Mouse (Mus musculus) heart, postnatal 36 days (tissue): ENCODE results near the gene Eif5. TPM values are rescaled to one million over a fixed set of nuclear protein-coding genes. Genes with fewer than 3 reads are reported as not detected.
"Not testable (repeated sequence)": the region's sequence is repeated elsewhere in the genome, so short reads cannot be mapped to it uniquely, and the experiment has no call there.

Source experiments
- DNase-seq, 2 experiments: peaks; one replicate each; pipeline ENCODE4 v3.0.0; 2021 to 2022
- intact Hi-C: fragments of 180-260 bp; cut with DNase I; formaldehyde crosslinking; loops from one replicate; pipeline ENCODE4 v1.15.1; 2025
- total RNA-seq, 2 experiments: library from RNA; stranded (reverse); gene quantifications; 2 replicates each; pipeline ENCODE4 v1.2.3; 2021

Gene Eif5
- total RNA-seq, 2 experiments from 2014 or later, result 130 to 152 TPM

GRCm38 (mm10) chr12:111520994-111521393, 16.8 kb upstream of the Eif5 start:
- intact Hi-C loops, result no loop called here
- no peak for DNase-seq

- intact Hi-C loops, result no loop called here
- no peak for DNase-seq
Measured at GRCm38 (mm10) chr12:111524469-111524868, 13.3 kb upstream of the Eif5 start.

- intact Hi-C loops, result no loop called here
- DNase-seq, result no peak
Measured at GRCm38 (mm10) chr12:111524883-111525282, 12.9 kb upstream of the Eif5 start.

- no peak for DNase-seq
- intact Hi-C loops, result no loop called here
Measured at GRCm38 (mm10) chr12:111527643-111528281, 10.1 kb upstream of the Eif5 start.

- intact Hi-C loops, result no loop called here
Measured at GRCm38 (mm10) chr12:111529192-111529591, 8.6 kb upstream of the Eif5 start.

GRCm38 (mm10) chr12:111533096-111533794, 4.6 kb upstream of the Eif5 start:
- no peak for DNase-seq

More at GRCm38 (mm10) chr12:111529192-111529591, 8.6 kb upstream of the Eif5 start:
- DNase-seq, result no peak

GRCm38 (mm10) chr12:111535281-111535680, 2.5 kb upstream of the Eif5 start:
- intact Hi-C loops, result no loop called here
- DNase-seq, result no peak

More at GRCm38 (mm10) chr12:111533096-111533794, 4.6 kb upstream of the Eif5 start:
- intact Hi-C loops, result no loop called here

- no peak for DNase-seq
- intact Hi-C loops, result no loop called here
Measured at GRCm38 (mm10) chr12:111535762-111536161, 2.1 kb upstream of the Eif5 start.

- intact Hi-C loops, result no loop called here
- no peak for DNase-seq
Measured at GRCm38 (mm10) chr12:111536746-111537145, 1.1 kb upstream of the Eif5 start.

- intact Hi-C loops, result no loop called here
Measured at GRCm38 (mm10) chr12:111537341-111537740, 475 bp upstream of the Eif5 start.

GRCm38 (mm10) chr12:111538292-111539040, 650 bp downstream of the Eif5 start:
- intact Hi-C loops, result loop anchor here (2.0 kb wide), 1 partner anchor 36 kb away; the partner anchor contains the start of gene Mark3
- peak; percentile 84 to 88 for DNase-seq

More at GRCm38 (mm10) chr12:111537341-111537740, 475 bp upstream of the Eif5 start:
- DNase-seq, result no peak

- intact Hi-C loops, result loop anchor here (2.0 kb wide), 1 partner anchor 36 kb away; the partner anchor contains the start of gene Mark3
- DNase-seq, result no peak
Measured at GRCm38 (mm10) chr12:111539041-111539345, 1.2 kb downstream of the Eif5 start.

- no peak for DNase-seq
- intact Hi-C loops, result no loop called here
Measured at GRCm38 (mm10) chr12:111547070-111547469, 9.3 kb downstream of the Eif5 start.

GRCm38 (mm10) chr12:111548555-111549289, 10.9 kb downstream of the Eif5 start:
- no peak for DNase-seq
- intact Hi-C loops, result no loop called here

- intact Hi-C loops, result loop anchor here (5.0 kb wide), 1 partner anchor 97 kb away; no protein-coding TSS in a partner anchor
- DNase-seq, result no peak
Measured at GRCm38 (mm10) chr12:111550679-111551078, 12.9 kb downstream of the Eif5 start.

- DNase-seq, result no peak
- intact Hi-C loops, result loop anchor here (5.0 kb wide), 1 partner anchor 95 kb away; no protein-coding TSS in a partner anchor
Measured at GRCm38 (mm10) chr12:111552342-111552741, 14.5 kb downstream of the Eif5 start.

- no peak for DNase-seq
- intact Hi-C loops, result no loop called here
Measured at GRCm38 (mm10) chr12:111555357-111555756, 17.5 kb downstream of the Eif5 start.

GRCm38 (mm10) chr12:111555893-111556292, 18.1 kb downstream of the Eif5 start:
- intact Hi-C loops, DNase-seq: not testable (repeated sequence)

- no peak for DNase-seq
- intact Hi-C loops, result no loop called here
Measured at GRCm38 (mm10) chr12:111557538-111557937, 19.7 kb downstream of the Eif5 start.

- intact Hi-C loops, result no loop called here
- no peak for DNase-seq
Measured at GRCm38 (mm10) chr12:111558655-111559054, 20.8 kb downstream of the Eif5 start.
